Mouse (Mus musculus) kidney, embryonic 15.5 days (tissue): ENCODE results near the gene Aldob. TPM values are rescaled to one million over a fixed set of nuclear protein-coding genes. Genes with fewer than 3 reads are reported as not detected.

Experiments used
- ATAC-seq: fragments of 200-750 bp; cut with Nextera tagmentation; replicated peaks from 2 replicates; pipeline ENCODE4 v1.8.0; 2017; ENCODE audit warnings: moderate TSS enrichment; ENCODE audit not compliant: low FRiP score
- H3K27ac ChIP-seq: fragments of 300-500 bp; sonication (generic); 2 replicates; pipeline ENCODE4 v1.5.1; 2015; ENCODE audit warnings: mild to moderate bottlenecking, inconsistent platforms
- H3K27me3 ChIP-seq: fragments of 300-500 bp; sonication (generic); 2 replicates; pipeline ENCODE4 v1.6.1; 2015; ENCODE audit warnings: inconsistent platforms
- H3K36me3 ChIP-seq: fragments of 300-500 bp; sonication (generic); 2 replicates; pipeline ENCODE4 v1.6.1; 2015; ENCODE audit warnings: inconsistent platforms
- H3K4me1 ChIP-seq: fragments of 300-500 bp; sonication (generic); 2 replicates; pipeline ENCODE4 v1.6.1; 2015; ENCODE audit warnings: inconsistent platforms
- H3K4me2 ChIP-seq: fragments of 300-500 bp; sonication (generic); 2 replicates; pipeline ENCODE4 v1.6.1; 2015; ENCODE audit warnings: moderate library complexity, mild to moderate bottlenecking, inconsistent platforms
- H3K4me3 ChIP-seq: fragments of 300-500 bp; sonication (generic); replicated peaks from 2 replicates; pipeline ENCODE4 v1.5.1; 2015; ENCODE audit warnings: mild to moderate bottlenecking, inconsistent platforms
- H3K9ac ChIP-seq: fragments of 300-500 bp; sonication (generic); 2 replicates; pipeline ENCODE4 v1.6.1; 2015; ENCODE audit warnings: mild to moderate bottlenecking, inconsistent platforms
- H3K9me3 ChIP-seq: fragments of 300-500 bp; sonication (generic); replicated peaks from 2 replicates; pipeline ENCODE4 v1.6.1; 2016; ENCODE audit warnings: inconsistent platforms
- WGBS: fragments of 180-500 bp; shearing (Covaris S2); methylation state at CpG from one replicate; pipeline ENCODE4 v1.1.7; 2015; ENCODE audit warnings: mixed read lengths; 5-methylcytosine and 5-hydroxymethylcytosine counted together
- polyA plus RNA-seq: library from polyadenylated mRNA; unstranded; fragments of >200 nt; fragmentation: Nextera tagmentation; extraction: Ambion mirVana; gene quantifications from 2 replicates; pipeline ENCODE4 v1.2.1, GENCODE M21; 2015

Aldob gene
- polyA plus RNA-seq = 235 and 237 TPM in 2 replicates

- Histone ChIP-seq H3K9ac (no peak within 1 kb of the TSS), H3K9me3 (no peaks in the 10 kb centered on the region), H3K27ac (peak within 1 kb of the TSS; percentile 75), H3K36me3 (no peaks in the 10 kb centered on the region), H3K27me3 (no peaks in the 10 kb centered on the region), H3K4me3 (peak within 1 kb of the TSS; percentile 3; the same call in 1 of the 2 replicates), H3K4me1 (no peaks in the 10 kb centered on the region), H3K4me2 (no peak within 1 kb of the TSS)
- ATAC-seq = 0 out of 2 replicates have a peak, but pooled peaks have one; percentile 5
- whole genome bisulfite sequencing = 41% methylated on average over 3 of the region's 3 CpGs
Observed at GRCm38 (mm10) chr4:49549383-49549782, at the start of gene Aldob. Gene Aldob, minus strand, starts transcription at chr4:49549546.

- Histone ChIP-seq H3K4me3 (peak within 1 kb of the TSS; percentile 79), H3K27me3 (peaks cover 6% of the 10 kb centered on the region; the same call in 1 of the 2 replicates), H3K9ac (peak within 1 kb of the TSS; percentile 74), H3K27ac (peak within 1 kb of the TSS; percentile 68), H3K9me3 (no peaks in the 10 kb centered on the region), H3K4me1 (peaks cover 9% of the 10 kb centered on the region; the same call in 1 of the 2 replicates), H3K4me2 (peak within 1 kb of the TSS; percentile 94), H3K36me3 (no peaks in the 10 kb centered on the region)
- WGBS = under 1% methylated on average over 77 of the region's 77 CpGs
- peak; percentile 95 for ATAC-seq
Observed at GRCm38 (mm10) chr4:49597183-49598100, 48.1 kb upstream of the Aldob start, which contains the start of gene Tmem246. Gene Tmem246, minus strand, starts transcription at chr4:49597876.

- peak overlapping the region; percentile 94 for H3K4me2 ChIP-seq
- peak overlapping the region; percentile 79 for H3K4me3 ChIP-seq
- H3K27ac ChIP-seq = peak overlapping the region; percentile 68; the same call in 1 of the 2 replicates
- no peaks in the 10 kb centered on the region for H3K36me3 ChIP-seq
- peaks cover 3% of the 10 kb centered on the region; the same call in 1 of the 2 replicates for H3K27me3 ChIP-seq
- peak; percentile 43 for ATAC-seq
- H3K9me3 ChIP-seq = no peaks in the 10 kb centered on the region
- WGBS = 2% methylated on average over 20 of the region's 20 CpGs
- peak overlapping the region; percentile 74 for H3K9ac ChIP-seq
- peaks cover 9% of the 10 kb centered on the region; the same call in 1 of the 2 replicates for H3K4me1 ChIP-seq
Observed at GRCm38 (mm10) chr4:49596846-49597182, 47.5 kb upstream of the Aldob start.

- Histone ChIP-seq H3K9me3 (no peaks in the 10 kb centered on the region), H3K4me2 (no peak overlapping the region), H3K36me3 (peaks cover 10% of the 10 kb centered on the region; the same call in 1 of the 2 replicates), H3K4me3 (no peak overlapping the region), H3K4me1 (peaks cover 3% of the 10 kb centered on the region), H3K27me3 (no peaks in the 10 kb centered on the region), H3K9ac (no peak overlapping the region), H3K27ac (no peak overlapping the region)
- 79% methylated on average over 2 of the region's 2 CpGs for WGBS
- no peak for ATAC-seq
Observed at GRCm38 (mm10) chr4:49590152-49590551, 40.8 kb upstream of the Aldob start.

- 80% methylated on average over 10 of the region's 10 CpGs for WGBS
- Histone ChIP-seq H3K36me3 (peaks cover 10% of the 10 kb centered on the region; the same call in 1 of the 2 replicates), H3K4me2 (no peak overlapping the region), H3K9ac (no peak overlapping the region), H3K27ac (no peak overlapping the region), H3K9me3 (no peaks in the 10 kb centered on the region), H3K4me3 (no peak overlapping the region), H3K4me1 (peaks cover 23% of the 10 kb centered on the region), H3K27me3 (no peaks in the 10 kb centered on the region)
- no peak for ATAC-seq
Observed at GRCm38 (mm10) chr4:49586811-49587210, 37.5 kb upstream of the Aldob start.

GRCm38 (mm10) chr4:49585524-49586101 is 36.3 kb upstream of the Aldob start:
- Histone ChIP-seq H3K4me3 (no peak overlapping the region), H3K27ac (no peak overlapping the region), H3K9me3 (no peaks in the 10 kb centered on the region), H3K4me2 (no peak overlapping the region), H3K4me1 (peaks cover 23% of the 10 kb centered on the region), H3K36me3 (peaks cover 10% of the 10 kb centered on the region; the same call in 1 of the 2 replicates), H3K9ac (no peak overlapping the region), H3K27me3 (no peaks in the 10 kb centered on the region)
- no peak for ATAC-seq
- whole genome bisulfite sequencing = 77% methylated on average over 7 of the region's 7 CpGs

- Histone ChIP-seq H3K9ac (no peak overlapping the region), H3K4me1 (peaks cover 23% of the 10 kb centered on the region), H3K36me3 (peaks cover 10% of the 10 kb centered on the region; the same call in 1 of the 2 replicates), H3K27ac (peak overlapping the region; percentile 67), H3K9me3 (no peaks in the 10 kb centered on the region), H3K27me3 (no peaks in the 10 kb centered on the region), H3K4me2 (peak overlapping the region; percentile 21; the same call in 1 of the 2 replicates), H3K4me3 (no peak overlapping the region)
- WGBS = 39% methylated on average over 14 of the region's 14 CpGs
- peak; percentile 57 for ATAC-seq
Observed at GRCm38 (mm10) chr4:49583965-49584831, 34.9 kb upstream of the Aldob start.

GRCm38 (mm10) chr4:49581256-49581655 is 31.9 kb upstream of the Aldob start:
- Histone ChIP-seq H3K27ac (no peak overlapping the region), H3K4me2 (no peak overlapping the region), H3K4me1 (peaks cover 23% of the 10 kb centered on the region), H3K27me3 (no peaks in the 10 kb centered on the region), H3K4me3 (no peak overlapping the region), H3K36me3 (0 out of 2 replicates have a peak, but pooled peaks cover 5% of the 10 kb centered on the region), H3K9ac (no peak overlapping the region), H3K9me3 (no peaks in the 10 kb centered on the region)
- WGBS = 47% methylated on average over 4 of the region's 4 CpGs
- ATAC-seq = no peak

- H3K27ac ChIP-seq = no peak overlapping the region
- H3K4me2 ChIP-seq = no peak overlapping the region
- ATAC-seq = no peak
- no peaks in the 10 kb centered on the region for H3K36me3 ChIP-seq
- no peak overlapping the region for H3K4me3 ChIP-seq
- 80% methylated on average over 4 of the region's 4 CpGs for WGBS
- H3K4me1 ChIP-seq = no peaks in the 10 kb centered on the region
- no peaks in the 10 kb centered on the region for H3K9me3 ChIP-seq
- no peak overlapping the region for H3K9ac ChIP-seq
- H3K27me3 ChIP-seq = 0 out of 2 replicates have a peak, but pooled peaks cover 4% of the 10 kb centered on the region
Observed at GRCm38 (mm10) chr4:49572194-49572593, 22.8 kb upstream of the Aldob start.

GRCm38 (mm10) chr4:49567613-49568012 is 18.3 kb upstream of the Aldob start:
- no peak overlapping the region for H3K27ac ChIP-seq
- H3K4me1 ChIP-seq = no peaks in the 10 kb centered on the region
- no peaks in the 10 kb centered on the region for H3K9me3 ChIP-seq
- no peak overlapping the region for H3K9ac ChIP-seq
- no peaks in the 10 kb centered on the region for H3K36me3 ChIP-seq
- no peaks in the 10 kb centered on the region for H3K27me3 ChIP-seq
- ATAC-seq = peak; percentile 74
- no peak overlapping the region for H3K4me2 ChIP-seq
- H3K4me3 ChIP-seq = no peak overlapping the region
- WGBS = 19% methylated on average over 3 of the region's 3 CpGs
